Mouse (Mus musculus): Measurements from ENCODE around the gene Mecom.

Mecom gene

DNA sequence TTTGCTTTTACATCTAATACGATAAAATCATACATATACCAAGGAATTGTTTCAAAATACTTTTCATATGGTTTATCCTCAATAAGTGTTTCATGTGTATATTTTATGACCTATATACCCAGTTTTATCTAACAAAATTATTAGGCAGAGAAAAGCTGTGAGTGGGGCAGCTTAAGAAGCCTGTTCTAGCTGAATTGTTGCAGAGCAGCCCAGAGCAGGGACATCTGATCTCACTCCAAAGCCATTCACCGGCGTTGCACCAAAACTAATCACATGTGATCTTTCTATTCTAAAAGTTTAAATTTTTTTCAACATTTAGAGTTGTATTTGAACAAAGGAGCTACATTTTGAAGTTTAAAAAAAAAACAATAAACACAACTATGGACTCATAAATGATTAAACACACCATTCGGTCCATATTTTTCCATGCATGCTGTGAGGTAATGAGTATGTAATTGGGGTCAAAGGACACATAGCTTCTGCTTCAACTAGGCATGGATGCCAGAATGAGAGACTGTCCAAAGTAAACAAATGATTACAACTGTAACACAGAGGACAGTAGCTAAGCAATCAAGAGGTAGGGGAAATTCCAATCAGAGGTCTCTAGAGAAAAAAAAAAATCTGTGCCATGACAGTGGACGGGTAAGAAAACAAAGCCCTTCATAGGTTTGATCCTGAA, 64.7 kb downstream of the Mecom start:
- no peak for DNase-seq (ENCODE audit: low spot score in 2 of 2)

DNA sequence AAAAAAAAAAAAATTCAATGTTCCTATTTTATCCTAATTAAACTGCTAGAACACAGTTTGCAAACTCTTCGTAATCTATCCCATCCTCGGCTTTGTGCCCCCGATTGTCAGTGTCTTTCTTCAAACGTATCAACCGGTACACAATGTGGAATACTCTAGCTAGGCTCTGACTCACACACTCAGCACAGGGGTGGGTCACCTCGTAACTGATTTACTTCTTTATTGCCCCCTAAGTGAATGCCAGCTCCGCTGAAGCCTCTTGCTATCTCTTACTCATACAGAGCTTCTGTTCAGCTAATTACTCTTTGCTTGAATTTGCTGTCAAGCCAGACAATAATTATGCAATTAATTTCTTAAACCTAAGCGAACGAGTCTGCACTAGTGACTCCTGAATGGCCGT, 66.1 kb downstream of the Mecom start:
- DNase-seq (ENCODE audit: low spot score in 2 of 2), result no peak

DNA sequence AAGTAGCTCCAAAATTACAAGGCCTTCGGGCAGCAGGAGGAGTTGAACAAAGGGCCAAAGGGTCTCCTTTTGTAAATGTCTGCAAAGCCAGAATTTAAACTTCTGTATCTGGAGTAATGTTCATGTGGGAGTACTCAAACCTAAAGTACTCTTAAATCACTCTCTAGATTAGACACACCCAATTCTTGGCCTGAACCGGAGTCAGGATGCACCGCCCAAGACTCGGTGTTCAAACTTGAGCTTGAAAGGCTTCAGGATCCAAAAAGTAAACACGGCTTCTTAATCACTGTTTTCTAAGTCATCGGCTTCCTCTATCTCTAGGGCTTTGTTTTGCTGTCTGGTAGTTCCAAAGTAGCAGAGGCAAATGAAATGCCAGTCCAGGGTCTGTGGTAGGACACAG, 67.3 kb downstream of the Mecom start:
- DNase-seq (ENCODE audit: low spot score in 2 of 2), result no peak

DNA sequence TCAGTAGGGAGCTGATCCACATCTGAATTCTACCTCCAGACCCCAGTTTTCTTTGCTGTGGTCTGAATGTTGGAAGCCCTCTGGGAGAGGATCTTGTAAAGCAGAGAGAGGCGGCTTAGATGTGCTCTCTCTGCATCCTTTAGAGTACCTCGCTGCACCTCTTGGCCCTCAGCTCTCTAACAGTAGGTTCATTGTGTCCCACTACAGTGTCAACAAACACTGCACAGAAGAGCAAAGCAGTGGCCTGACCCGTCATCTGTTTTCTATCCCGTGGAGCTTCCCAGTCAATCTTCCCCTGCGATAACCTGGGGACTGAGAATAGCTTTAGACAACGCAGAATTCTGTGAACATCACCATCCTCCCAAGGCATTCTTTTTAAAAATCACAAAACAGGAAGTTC, 69.6 kb downstream of the Mecom start:
- DNase-seq (ENCODE audit: low spot score in 2 of 2), result no peak

DNA sequence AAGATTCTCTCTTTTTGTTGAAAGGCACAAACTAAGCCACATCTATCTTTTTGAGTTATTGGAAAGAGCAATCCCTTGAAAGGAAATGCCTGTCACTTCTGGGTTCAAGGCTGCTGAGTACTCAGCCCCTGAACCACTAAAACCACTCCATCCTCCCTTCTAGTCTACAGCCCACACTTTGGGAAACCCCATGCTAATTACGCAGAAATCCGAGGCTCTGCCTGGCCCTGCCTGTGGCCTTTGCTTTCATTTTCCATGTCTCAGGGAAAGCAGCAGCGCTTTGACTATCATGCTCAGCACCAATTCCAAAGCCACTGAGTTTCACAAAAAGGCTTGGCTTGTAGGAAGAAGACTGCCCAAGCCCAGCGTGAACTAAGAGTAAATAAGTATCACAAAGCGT, 70.8 kb downstream of the Mecom start:
- no peak for DNase-seq (ENCODE audit: low spot score in 2 of 2)

DNA sequence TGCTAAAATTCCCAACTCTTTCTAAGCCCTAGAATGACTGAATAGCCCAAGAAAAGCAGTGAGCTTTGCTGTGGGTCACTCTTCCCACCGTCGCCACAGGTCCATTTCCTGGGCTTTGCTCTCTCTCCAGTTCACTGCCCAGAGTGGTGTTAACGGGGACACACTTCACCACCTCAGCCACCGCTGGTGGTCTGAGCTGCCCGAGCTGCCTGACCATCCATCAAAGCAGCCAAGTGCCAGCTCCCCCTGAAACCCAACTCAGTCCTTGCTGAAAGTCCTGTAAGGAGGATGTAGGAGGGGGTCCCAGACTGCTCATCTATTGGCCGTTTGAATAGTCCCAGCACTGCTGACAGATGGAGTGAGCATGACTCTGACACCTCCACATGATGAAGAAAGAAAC, 72.2 kb downstream of the Mecom start:
- no peak for DNase-seq (ENCODE audit: low spot score in 2 of 2)

DNA sequence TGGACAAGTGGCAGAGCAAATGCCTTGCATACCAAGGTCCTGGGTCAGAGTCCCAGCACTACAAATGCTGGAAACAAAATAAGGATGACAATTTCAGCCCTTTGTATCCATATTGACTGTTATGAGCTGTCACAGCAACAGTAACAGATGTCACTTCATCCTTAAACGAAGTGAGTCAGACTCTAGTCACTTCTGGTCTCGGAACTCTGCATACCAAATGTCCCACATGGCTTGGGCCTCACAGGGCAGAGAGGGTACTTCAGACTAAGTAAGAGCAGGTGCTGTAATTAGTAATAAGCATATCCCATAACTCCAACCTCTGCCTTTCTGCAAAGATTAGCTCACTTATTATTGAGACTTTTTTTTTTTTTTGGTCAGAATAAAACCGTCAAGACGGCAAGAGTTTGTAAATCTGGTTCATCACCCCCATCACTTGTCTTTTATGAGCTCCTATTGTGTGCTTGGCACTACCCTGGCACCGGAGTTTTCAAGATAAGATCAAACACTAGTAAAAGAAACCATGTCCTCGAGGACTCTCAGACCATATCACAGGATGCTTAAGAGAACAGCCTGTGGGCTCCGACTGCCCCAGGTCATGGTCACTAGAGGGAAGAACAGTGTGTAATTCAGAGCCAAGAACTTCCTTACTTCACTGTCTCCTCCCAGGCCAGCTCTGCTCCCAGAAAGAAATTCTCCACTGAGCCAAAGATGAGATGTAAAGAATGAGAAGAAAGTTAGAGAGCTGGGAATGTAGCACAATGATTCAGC, 79.6 kb downstream of the Mecom start:
- DNase-seq (ENCODE audit: low spot score in 2 of 2), result no peak

DNA sequence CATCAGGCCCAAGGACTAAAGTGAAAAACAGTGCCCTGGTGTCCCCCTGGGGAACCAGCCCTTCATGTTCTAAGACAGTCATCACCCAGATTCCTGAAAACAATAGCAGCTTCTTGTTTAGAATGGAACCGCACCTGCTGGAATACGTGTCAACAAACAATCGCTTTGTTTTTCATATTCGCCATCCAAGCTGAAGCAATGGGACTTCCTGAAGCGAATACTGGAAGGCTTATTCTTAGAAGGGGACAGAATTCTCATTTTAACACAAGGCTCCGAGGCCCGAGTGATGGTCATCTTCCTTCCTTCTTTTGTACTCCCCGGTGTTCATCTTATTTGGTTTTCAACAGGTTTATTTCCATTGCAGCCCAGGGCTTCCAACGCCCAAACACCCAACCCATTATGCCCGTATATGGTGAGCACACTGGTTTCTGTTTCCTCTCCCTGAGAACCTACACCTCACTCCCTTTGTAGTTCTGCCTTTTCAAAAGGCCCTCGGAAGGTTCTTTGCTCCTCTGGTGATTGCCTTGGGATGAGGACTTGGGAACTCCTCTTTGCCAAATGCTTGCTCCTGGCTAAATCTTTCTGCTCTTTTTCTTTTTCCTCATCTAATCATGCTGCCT, 81.7 kb downstream of the Mecom start:
- no peak for DNase-seq (ENCODE audit: low spot score in 2 of 2)

DNA sequence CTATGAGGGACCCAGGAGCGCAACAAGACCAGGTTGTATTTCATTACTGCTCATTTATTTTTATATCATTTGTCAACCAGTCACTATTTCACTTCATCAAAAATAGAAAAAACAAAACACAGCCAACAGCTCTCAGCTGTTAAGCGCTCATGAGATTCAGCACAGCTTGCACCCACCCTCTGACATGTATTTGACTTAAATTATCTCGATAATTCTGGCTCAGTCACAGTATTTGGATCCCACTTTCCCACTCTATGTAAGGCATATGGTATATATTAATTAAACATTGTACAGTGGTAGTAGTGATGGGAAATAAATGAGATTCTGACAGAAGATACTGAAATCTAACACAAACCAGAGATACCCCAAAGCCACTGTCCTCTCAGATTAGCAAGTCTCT, 83.3 kb downstream of the Mecom start:
- DNase-seq (ENCODE audit: low spot score in 2 of 2), result no peak

DNA sequence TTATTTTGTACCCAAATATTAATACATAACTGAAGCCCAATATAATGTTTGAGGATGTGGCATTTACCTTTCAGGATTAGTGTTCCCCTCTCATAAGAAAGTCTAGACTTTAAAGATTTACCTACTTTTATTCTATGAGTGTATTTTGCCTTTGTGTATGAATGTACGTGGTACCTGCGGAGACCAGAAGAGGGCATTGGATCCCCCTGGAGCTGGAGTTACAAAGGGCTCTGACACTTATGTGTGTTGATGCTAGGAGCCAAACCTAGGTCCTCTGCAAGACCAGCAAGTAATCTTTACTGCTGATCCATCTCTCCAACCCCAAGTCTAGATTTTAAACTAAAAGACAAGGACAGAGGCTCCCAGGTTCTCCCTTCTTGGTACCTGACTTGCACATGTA, 86.0 kb downstream of the Mecom start:
- DNase-seq (ENCODE audit: low spot score in 2 of 2), result no peak

DNA sequence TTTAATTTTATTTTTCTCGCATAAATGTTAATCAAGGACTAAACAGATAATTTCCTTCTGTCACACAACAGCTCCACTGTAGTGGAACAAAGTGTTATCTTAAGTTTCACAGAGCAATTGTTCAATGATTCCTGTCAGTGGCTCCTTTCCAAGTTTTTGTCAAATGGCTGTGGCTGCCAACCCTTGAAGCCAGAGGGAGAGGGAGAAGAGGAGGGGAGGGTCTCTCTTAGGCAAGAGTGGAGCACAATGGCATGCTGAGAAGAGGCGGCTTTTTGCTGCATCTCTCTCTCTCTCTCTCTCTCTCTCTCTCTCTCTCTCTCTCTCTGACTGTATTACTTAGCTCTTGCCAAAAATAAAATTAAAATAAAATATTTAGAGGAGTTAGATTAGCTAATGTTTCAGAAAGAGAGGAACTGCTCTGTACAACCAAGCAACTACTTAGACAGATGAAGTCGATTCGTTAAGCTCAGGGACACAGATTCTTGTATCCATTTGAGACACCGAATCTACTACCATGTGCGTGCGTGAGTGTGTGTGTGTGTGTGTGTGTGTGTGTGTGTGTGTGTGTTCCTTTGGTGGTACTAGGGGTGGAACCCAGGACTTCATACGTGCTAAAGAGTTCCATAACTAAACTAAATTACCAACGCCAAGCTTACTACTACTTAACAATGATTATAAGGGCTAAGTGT, 86.8 kb downstream of the Mecom start:
- DNase-seq (ENCODE audit: low spot score in 2 of 2), result no peak

DNA sequence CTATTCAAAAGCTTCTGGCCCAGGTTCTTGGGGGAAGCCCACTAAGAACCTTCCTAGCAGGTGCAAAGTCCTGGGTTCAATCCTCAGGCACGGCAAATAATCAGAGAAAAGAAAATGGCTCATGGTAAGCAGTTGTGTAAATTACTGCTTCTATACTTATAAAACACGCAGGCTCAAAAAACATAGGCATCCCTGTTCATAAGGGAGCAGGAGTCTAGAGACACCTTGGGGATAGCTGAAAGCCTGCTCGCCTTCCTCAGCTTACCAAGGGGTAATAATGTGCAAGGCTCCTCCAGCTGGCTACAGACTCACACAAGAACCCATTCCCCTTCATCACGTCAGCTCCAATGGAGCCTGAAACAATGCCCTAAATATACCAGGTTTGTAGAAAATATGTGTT, 88.2 kb downstream of the Mecom start:
- no peak for DNase-seq (ENCODE audit: low spot score in 2 of 2)

DNA sequence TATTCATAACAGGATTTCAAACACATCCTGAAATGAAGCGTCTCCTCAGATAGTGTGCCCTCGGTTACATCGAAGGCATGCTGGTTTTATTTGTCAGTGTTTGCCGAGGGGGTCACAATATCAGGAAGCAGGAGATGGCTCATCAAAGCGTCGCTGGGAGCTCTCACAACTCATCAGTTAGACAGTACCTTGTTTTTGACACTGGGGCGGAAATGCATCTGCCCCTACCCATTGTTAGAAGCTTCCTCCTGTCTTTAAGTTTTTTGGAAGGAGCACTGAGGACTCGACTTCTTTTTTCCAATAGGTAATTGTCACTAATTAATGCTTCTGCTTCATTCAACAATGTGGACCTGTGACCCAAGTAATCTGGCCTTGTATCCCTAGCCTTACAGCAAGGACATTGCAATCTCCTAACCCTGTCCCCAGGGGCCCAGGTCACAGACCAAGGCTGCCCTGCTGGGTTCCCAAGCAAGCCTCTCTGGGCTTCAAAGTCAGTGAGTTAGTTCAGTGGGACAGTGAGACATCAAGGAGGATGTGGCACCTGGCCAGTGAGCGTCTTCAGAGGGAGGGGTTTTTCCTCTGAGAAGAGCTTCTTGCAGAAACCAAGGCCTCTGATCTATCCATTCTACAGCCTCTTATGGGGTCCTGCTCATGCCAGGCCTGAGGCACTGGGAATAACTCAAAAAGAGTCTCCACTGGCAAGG, 89.7 kb downstream of the Mecom start:
- DNase-seq (ENCODE audit: low spot score in 2 of 2), result no peak

DNA sequence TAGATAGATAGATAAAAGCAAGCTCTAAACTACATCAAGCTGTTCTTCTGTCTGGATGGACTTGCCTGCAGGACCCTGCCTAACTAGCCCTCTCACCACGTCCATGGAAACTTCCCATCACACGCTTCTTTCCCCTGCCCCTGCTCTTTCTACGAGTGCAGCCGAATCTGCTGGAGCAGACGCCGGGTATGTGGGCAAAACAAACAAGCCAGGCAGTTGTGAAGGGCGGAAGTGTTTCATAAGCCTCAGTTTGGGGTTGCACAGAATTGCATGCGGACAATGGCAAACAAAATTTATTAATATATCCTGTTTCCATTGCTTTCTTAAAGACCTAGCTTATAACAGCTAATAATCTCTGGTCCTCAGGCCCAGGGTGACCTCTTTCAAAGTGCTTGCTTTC, 91.9 kb downstream of the Mecom start:
- DNase-seq (ENCODE audit: low spot score in 2 of 2), result no peak

DNA sequence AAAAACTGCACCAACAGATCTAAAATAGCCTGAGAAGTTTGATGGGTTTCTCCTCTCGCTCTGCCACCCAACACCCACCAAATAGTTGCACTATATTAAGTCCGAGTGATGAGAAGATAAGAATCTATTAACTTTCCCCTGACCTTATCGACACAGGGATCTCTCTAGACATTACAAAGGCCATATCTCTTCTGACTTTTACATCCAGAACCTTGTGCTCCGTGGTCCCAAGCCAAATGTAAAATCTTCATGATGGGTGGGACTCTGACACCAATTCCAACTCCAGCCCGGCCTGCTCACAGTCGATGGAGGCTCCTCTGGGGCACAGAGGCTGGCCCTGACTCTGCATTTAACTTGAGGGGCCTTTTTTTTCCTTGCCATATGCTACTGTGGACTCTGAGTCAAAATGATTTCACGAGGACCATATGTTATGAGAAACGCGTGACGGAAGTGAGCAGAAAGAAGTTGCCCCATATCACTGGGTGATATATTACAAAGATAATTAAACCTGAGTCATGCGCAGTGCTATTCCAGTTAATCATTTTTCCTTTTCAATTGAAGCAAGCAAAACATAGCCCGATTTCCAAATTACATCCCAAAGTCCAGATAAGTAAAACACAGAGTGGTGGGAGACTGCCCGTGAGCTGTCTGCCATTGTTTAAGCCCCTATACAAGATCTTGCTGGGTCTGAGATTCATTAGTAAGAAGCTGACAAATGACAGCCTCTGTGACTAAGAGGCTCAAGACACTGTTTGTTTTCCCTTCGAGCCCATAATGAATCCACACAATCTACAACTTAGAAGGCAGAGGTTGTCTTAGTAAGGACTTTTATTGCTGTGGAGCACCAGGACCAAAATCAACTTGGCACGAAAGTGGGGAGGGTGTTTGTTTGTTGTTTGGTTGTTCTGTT, 94.0 kb downstream of the Mecom start:
- DNase-seq (ENCODE audit: low spot score in 2 of 2), result no peak

DNA sequence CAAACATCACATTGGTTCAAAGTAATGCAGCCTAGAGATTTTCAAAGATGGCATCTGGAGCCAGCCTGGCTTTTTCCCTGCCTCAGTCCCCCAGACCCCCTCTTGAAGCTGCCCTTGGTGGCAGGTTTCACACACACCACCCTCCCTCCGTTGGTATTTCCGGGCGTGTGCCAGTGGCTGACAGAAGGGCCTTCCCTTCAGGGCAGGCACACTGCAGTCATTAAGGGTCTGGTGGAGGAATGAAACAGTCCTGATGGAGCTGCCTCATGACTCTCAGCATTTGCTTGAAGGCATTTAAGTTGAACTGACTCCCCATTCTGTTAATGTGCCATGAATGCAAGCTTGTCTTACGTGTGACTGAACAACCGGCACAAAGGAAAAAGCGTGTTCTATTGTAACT, 94.8 kb downstream of the Mecom start:
- no peak for DNase-seq (ENCODE audit: low spot score in 2 of 2)

DNA sequence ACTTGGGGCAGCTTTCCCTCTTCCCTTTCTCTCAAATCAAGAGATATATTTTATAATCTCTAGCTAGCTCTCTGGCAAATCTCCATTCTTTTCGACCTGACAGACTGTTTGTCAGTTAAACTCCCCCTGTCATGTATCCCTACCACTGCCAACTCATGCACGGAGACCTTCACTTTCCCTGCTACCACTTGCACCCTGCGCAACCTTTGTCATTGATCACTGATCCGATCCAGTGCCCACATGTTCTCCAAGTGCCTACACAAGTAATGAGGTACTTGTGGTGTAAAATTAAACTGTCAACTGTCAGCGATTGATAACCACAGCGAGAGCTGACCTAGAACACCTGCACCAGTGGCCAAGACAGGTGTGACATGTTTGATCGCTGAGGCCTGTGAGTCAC, 95.3 kb downstream of the Mecom start:
- no peak for DNase-seq (ENCODE audit: low spot score in 2 of 2)

DNA sequence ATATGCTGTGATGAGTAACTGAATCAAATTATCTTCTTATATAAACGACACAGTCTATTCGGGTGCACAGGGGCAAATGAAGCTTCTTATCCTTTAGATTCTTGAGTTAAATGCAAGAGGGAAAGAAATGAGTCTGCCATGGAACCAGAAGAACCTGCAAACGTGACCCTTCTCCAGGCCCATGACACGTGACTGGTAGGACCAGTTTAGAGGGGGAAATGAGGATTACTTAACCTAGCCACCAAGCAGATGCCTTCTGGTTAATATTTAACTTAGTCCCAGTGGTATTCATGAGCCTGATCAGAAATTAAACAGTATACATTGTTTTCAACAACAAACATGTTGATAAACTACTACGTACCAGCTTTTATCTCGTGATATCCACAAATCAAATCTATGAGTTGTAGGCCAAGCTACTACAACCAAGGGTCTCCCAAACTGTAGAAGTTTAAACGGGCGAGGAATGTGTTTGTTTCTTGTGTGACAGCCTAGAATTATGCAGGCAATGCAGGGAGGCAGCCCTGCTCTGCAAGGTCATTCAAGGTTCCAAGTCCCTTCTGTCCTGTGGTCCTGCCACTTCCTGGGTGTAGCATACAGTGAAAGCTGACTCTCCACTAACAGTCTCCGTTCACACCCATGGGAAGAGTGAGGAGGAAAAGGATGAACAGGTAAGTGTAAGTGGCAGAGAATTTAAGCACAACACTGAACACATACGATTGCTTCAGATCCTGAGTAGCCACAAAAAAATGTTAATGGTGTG, 97.4 kb downstream of the Mecom start:
- no peak for DNase-seq (ENCODE audit: low spot score in 2 of 2)

DNA sequence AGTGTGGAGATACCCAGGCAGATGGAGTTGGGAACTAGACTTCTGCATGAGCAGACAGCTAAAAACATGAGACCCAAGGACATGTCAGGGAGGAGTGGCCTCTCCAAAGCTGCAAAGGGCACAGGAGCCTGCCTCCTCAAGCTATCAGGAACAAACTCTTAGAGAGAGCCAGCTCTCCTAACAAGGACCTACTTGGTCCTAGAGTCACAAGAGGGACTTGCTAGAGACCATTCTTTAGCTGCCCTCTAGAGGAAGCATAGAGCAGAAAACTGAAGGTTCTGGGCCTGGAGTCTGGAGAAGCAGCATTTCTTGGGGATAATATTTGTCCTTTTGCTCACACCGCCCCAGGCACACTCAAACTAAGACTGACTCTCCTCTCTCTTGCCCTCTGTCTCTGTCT, 99.2 kb downstream of the Mecom start:
- DNase-seq (ENCODE audit: low spot score in 2 of 2), result no peak

DNA sequence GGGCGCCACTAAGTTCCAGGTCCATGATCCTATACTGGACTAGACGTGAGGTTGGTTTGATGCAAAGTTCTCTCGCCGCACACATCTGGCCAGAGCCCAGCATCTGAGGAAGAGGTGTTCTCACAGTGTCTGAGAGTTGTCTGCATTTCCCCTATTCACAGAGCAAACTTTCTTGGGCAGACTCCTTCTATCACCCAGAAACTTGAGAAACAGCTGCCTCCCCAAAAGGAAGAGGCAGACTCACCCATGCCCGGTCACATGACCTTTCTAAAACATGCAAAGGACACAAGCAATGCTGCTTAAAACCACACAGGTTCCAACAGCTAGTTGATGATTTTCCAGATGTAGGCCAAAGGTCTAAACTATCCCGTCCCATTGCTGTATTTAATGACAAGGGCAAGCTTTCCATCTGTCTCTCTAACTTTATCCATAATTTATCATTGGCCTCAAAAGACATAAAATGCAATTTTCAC, 101.8 kb downstream of the Mecom start:
- no peak for DNase-seq (ENCODE audit: low spot score in 2 of 2)
